Mouse (Mus musculus): ENCODE measurements at regions not wholly inside any gene's neighbourhood (a gene's known extent, or its start where the extent isn't known, plus 50 kb on each side); places are given as distances from the start of the nearest gene placed in this dataset.

- no peak for DNase-seq
Observed at GRCm38 (mm10) chr10:97397062-97397771, 82.2 kb upstream of the Dcn start.

GRCm38 (mm10) chr10:97397896-97398295 is 81.5 kb upstream of the Dcn start:
- DNase-seq: no peak

GRCm38 (mm10) chr10:97402524-97402923 is 76.9 kb upstream of the Dcn start:
- DNase-seq: no peak

GRCm38 (mm10) chr10:97404076-97404787 is 75.2 kb upstream of the Dcn start:
- no peak for DNase-seq

- DNase-seq: no peak
Observed at GRCm38 (mm10) chr10:97409181-97409581, 70.2 kb upstream of the Dcn start.

GRCm38 (mm10) chr10:97409909-97410308 is 69.5 kb upstream of the Dcn start:
- DNase-seq: no peak

GRCm38 (mm10) chr10:97422579-97422978 is 56.8 kb upstream of the Dcn start:
- no peak for DNase-seq

GRCm38 (mm10) chr10:97423039-97423700 is 56.2 kb upstream of the Dcn start:
- no peak for DNase-seq

Data from cerebellum, postnatal 10 days (tissue).